Mouse (Mus musculus) midbrain, embryonic 11.5 days (tissue): Measurements from ENCODE around the gene Rbm47. TPM values are rescaled to one million over a fixed set of nuclear protein-coding genes. Genes with fewer than 3 reads are reported as not detected.

Experiments
- ATAC-seq: fragments of 200-750 bp; cut with Nextera tagmentation; 2 replicates; pipeline ENCODE4 v1.8.0; 2017; ENCODE audit warnings: moderate TSS enrichment, moderate library complexity; ENCODE audit not compliant: low FRiP score
- DNase-seq: peaks from one replicate; pipeline ENCODE4 v3.0.0; 2015; ENCODE audit warnings: low spot score; ENCODE audit errors: missing footprints
- H3K27ac ChIP-seq: fragments of 300-500 bp; sonication (generic); 2 replicates; pipeline ENCODE4 v1.5.1; 2014; ENCODE audit warnings: low read depth, low read length
- H3K27me3 ChIP-seq: fragments of 300-500 bp; sonication (generic); 2 replicates; pipeline ENCODE4 v1.6.1; 2014; ENCODE audit warnings: mild to moderate bottlenecking, low read length, moderate library complexity, mixed read lengths; ENCODE audit not compliant: control insufficient read depth, insufficient read depth
- H3K36me3 ChIP-seq: fragments of 300-500 bp; sonication (generic); 2 replicates; pipeline ENCODE4 v1.6.1; 2014; ENCODE audit warnings: mild to moderate bottlenecking, low read length, moderate library complexity, mixed read lengths; ENCODE audit not compliant: control insufficient read depth, insufficient read depth
- H3K4me1 ChIP-seq: fragments of 300-500 bp; sonication (generic); 2 replicates; pipeline ENCODE4 v1.6.1; 2014; ENCODE audit warnings: low read length; ENCODE audit not compliant: control insufficient read depth, insufficient read depth
- H3K4me2 ChIP-seq: fragments of 300-500 bp; sonication (generic); 2 replicates; pipeline ENCODE4 v1.6.1; 2014; ENCODE audit warnings: mild to moderate bottlenecking, moderate library complexity
- H3K4me3 ChIP-seq: fragments of 300-500 bp; sonication (generic); 2 replicates; pipeline ENCODE4 v1.5.1; 2014; ENCODE audit warnings: low read depth, low read length
- H3K9ac ChIP-seq: fragments of 300-500 bp; sonication (generic); 2 replicates; pipeline ENCODE4 v1.6.1; 2014; ENCODE audit warnings: low read length
- H3K9me3 ChIP-seq: fragments of 300-500 bp; sonication (generic); 2 replicates; pipeline ENCODE4 v1.6.1; 2016; ENCODE audit warnings: low read length; ENCODE audit not compliant: control insufficient read depth
- WGBS: fragments of 180-500 bp; shearing (Covaris S2); extraction: QIAGEN DNeasy Blood & Tissue Kit; methylation state at CpG from one replicate; pipeline ENCODE4 v1.1.7; 2014; 5-methylcytosine and 5-hydroxymethylcytosine counted together
- polyA plus RNA-seq: library from polyadenylated mRNA; unstranded; fragments of >200 nt; fragmentation: Nextera tagmentation; extraction: Ambion mirVana; gene quantifications from 2 replicates; pipeline ENCODE4 v1.2.1, GENCODE M21; 2014

Rbm47 gene
- polyA plus RNA-seq, 1 experiment from 2014 or later = 2.1 TPM

DNA sequence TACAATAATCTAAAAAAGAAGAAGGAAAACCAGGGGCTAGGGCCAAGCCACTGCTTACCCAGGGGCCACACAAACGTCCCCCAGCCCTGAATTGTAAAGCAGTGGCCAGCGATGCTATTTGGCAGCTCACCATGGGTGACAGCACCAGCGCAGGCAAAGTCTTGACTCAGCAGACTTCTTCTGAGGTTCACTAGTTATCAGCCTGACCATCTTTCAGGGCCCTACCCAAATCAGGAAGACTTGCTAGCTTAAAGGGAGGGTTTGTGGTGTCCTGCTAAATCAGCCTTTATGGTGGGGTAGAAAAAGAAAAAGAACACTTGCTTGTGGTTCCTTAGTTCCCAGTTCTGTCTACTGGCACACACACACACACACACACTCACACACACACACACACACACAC lies 67.6 kb downstream of the Rbm47 start:
- DNase-seq (peak; percentile 39), ATAC-seq (no peak)
- no peaks in the 10 kb centered on the region for H3K27me3 ChIP-seq
- 90% methylated on average over 3 of the region's 3 CpGs for WGBS
- no peaks in the 10 kb centered on the region for H3K9me3 ChIP-seq
- no peak overlapping the region for H3K4me3 ChIP-seq
- H3K4me1 ChIP-seq = no peaks in the 10 kb centered on the region
- no peak overlapping the region for H3K4me2 ChIP-seq
- no peaks in the 10 kb centered on the region for H3K36me3 ChIP-seq
- H3K9ac ChIP-seq = no peak overlapping the region
- no peak overlapping the region for H3K27ac ChIP-seq

- Histone ChIP-seq H3K27me3 (no peaks in the 10 kb centered on the region), H3K4me1 (no peaks in the 10 kb centered on the region), H3K4me3 (no peak overlapping the region), H3K36me3 (no peaks in the 10 kb centered on the region), H3K9me3 (no peaks in the 10 kb centered on the region), H3K4me2 (no peak overlapping the region), H3K27ac (no peak overlapping the region), H3K9ac (no peak overlapping the region)
- ATAC-seq (no peak), DNase-seq (peak; percentile 49)
- WGBS = 69% methylated on average over 5 of the region's 5 CpGs
Measured at GRCm38 (mm10) chr5:66103386-66103785, 69.5 kb downstream of the Rbm47 start.

- WGBS = 82% methylated on average over 3 of the region's 3 CpGs
- peak; percentile 69 for DNase-seq
- no peak for ATAC-seq
- Histone ChIP-seq H3K9ac (no peak overlapping the region), H3K9me3 (no peaks in the 10 kb centered on the region), H3K27ac (no peak overlapping the region), H3K36me3 (no peaks in the 10 kb centered on the region), H3K4me3 (no peak overlapping the region), H3K27me3 (no peaks in the 10 kb centered on the region), H3K4me2 (no peak overlapping the region), H3K4me1 (no peaks in the 10 kb centered on the region)
Measured at GRCm38 (mm10) chr5:66102821-66103220, 70.1 kb downstream of the Rbm47 start.

DNA sequence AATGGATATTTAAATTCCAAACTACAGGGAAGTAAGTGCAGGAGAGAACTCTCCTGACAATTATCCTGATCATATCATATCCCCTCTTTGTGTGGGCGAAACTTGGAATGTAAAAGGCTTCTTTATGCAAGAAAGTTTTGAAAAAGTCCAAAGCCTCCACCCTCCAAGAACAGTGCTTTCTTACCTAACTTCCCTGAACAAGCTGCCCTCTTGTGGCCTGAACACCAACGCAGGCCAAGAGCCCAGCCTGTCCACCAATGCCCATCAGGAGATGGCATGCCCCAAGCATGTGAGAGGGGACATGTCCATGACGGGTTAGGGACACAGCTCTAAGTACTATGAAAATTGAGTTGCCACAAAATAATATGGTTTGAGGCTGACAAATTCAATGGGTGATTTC lies 71.3 kb downstream of the Rbm47 start:
- DNase-seq = peak; percentile 64
- WGBS = 82% methylated on average over 3 of the region's 3 CpGs
- no peak for ATAC-seq

DNA sequence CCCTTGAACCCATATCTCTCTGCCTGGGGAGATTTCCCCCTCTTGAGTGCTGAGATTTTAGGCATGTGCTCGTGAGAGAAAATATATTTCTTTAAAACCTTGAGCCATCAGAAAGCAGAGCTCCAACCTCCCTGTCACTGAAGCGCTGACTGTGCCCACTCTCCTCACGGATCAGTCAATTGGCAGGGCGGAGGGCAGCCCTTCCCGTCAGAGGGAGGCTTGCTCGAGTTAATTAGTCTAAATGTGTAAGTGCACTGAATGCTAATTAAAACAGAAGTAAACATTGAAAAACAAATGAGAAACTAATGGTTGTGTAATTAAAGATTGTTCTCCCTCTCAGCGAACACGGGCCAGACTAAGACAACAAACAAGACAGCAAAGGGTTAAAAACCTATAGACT lies 72.6 kb downstream of the Rbm47 start:
- no peaks in the 10 kb centered on the region for H3K27me3 ChIP-seq
- H3K9ac ChIP-seq = no peak overlapping the region
- H3K4me2 ChIP-seq = no peak overlapping the region
- no peaks in the 10 kb centered on the region for H3K4me1 ChIP-seq
- H3K4me3 ChIP-seq = no peak overlapping the region
- no peak overlapping the region for H3K27ac ChIP-seq
- ATAC-seq (no peak), DNase-seq (peak; percentile 64)
- H3K9me3 ChIP-seq = no peaks in the 10 kb centered on the region
- no peaks in the 10 kb centered on the region for H3K36me3 ChIP-seq
- 83% methylated on average over 8 of the region's 8 CpGs for WGBS

More for the DNA sequence above, 71.3 kb downstream of the Rbm47 start:
- Histone ChIP-seq H3K27me3 (no peaks in the 10 kb centered on the region), H3K4me3 (no peak overlapping the region), H3K9ac (no peak overlapping the region), H3K27ac (no peak overlapping the region), H3K36me3 (no peaks in the 10 kb centered on the region), H3K4me2 (no peak overlapping the region), H3K9me3 (no peaks in the 10 kb centered on the region), H3K4me1 (no peaks in the 10 kb centered on the region)

GRCm38 (mm10) chr5:66098094-66098871 lies 74.6 kb downstream of the Rbm47 start:
- no peaks in the 10 kb centered on the region for H3K9me3 ChIP-seq
- DNase-seq = peak; percentile 64
- H3K4me2 ChIP-seq = no peak overlapping the region
- no peak overlapping the region for H3K9ac ChIP-seq
- H3K4me3 ChIP-seq = no peak overlapping the region
- H3K4me1 ChIP-seq = no peaks in the 10 kb centered on the region
- H3K36me3 ChIP-seq = no peaks in the 10 kb centered on the region
- 86% methylated on average over 7 of the region's 7 CpGs for WGBS
- H3K27ac ChIP-seq = no peak overlapping the region
- ATAC-seq = no peak
- no peaks in the 10 kb centered on the region for H3K27me3 ChIP-seq

- Histone ChIP-seq H3K9me3 (no peaks in the 10 kb centered on the region), H3K4me2 (no peak overlapping the region), H3K27me3 (no peaks in the 10 kb centered on the region), H3K36me3 (no peaks in the 10 kb centered on the region), H3K9ac (no peak overlapping the region), H3K4me3 (no peak overlapping the region), H3K27ac (no peak overlapping the region), H3K4me1 (no peaks in the 10 kb centered on the region)
- DNase-seq (peak; percentile 70), ATAC-seq (no peak)
- WGBS = 92% methylated on average over 6 of the region's 6 CpGs
Measured at GRCm38 (mm10) chr5:66096081-66096480, 76.8 kb downstream of the Rbm47 start.

DNA sequence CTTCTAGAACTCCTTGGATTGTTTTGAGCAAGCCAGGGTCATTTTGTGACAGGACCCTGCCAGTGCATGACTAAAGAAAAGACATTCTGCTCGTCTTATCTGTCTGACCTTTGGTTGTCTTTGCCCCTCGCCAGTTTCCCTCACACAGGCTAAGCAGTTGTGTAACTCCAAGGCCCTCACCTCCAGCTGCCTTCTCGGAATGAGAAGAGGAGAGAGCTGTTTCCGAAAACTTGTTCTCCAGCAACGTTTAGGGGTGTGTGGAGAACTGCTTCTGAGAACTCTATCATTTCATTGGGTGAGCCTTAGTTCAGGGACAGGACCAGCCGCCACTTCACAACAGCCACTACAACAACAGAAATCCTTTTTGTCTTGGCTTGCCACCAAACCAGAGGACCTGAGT lies 77.8 kb downstream of the Rbm47 start:
- WGBS = 64% methylated on average over 6 of the region's 6 CpGs
- no peak overlapping the region for H3K27ac ChIP-seq
- H3K4me1 ChIP-seq = no peaks in the 10 kb centered on the region
- no peak overlapping the region for H3K4me2 ChIP-seq
- no peaks in the 10 kb centered on the region for H3K9me3 ChIP-seq
- H3K36me3 ChIP-seq = no peaks in the 10 kb centered on the region
- no peak overlapping the region for H3K9ac ChIP-seq
- peak; percentile 10 for DNase-seq
- H3K4me3 ChIP-seq = no peak overlapping the region
- H3K27me3 ChIP-seq = no peaks in the 10 kb centered on the region
- ATAC-seq = no peak

- WGBS = 75% methylated on average over 9 of the region's 9 CpGs
- no peak overlapping the region for H3K9ac ChIP-seq
- DNase-seq (peak; percentile 73), ATAC-seq (no peak)
- H3K4me1 ChIP-seq = no peaks in the 10 kb centered on the region
- H3K27me3 ChIP-seq = no peaks in the 10 kb centered on the region
- no peaks in the 10 kb centered on the region for H3K36me3 ChIP-seq
- H3K4me2 ChIP-seq = no peak overlapping the region
- H3K27ac ChIP-seq = no peak overlapping the region
- no peaks in the 10 kb centered on the region for H3K9me3 ChIP-seq
- no peak overlapping the region for H3K4me3 ChIP-seq
Measured at GRCm38 (mm10) chr5:66090037-66090436, 82.9 kb downstream of the Rbm47 start.
